In genomic region chr9:41697160-41697559, GRCm38 (mm10) we compare ENCODE assay signal across 19 mouse cellular contexts.
A peak's percentile ranks its signal among the peaks of the same experiment; 100 is the strongest.
DNase-seq lines count a peak whose midpoint lies in the region; ATAC-seq lines count a peak whose summit lies in the region.
"Had no signal": no experiment of that assay in that cellular context is flagged by ENCODE, and none has a peak within 500 bp of the region (broad histone marks: within the 10 kb centered on the region; RNA-seq: fewer than 3 reads in every experiment).

No protein-coding gene starts in this region.

- H3K27me3 ChIP-seq in embryonic facial prominence, embryonic 12.5 days, result no peaks in the 10 kb centered on the region
- H3K27me3 ChIP-seq in forebrain, embryonic 15.5 days, result no peaks in the 10 kb centered on the region
- no peaks in the 10 kb centered on the region for H3K27me3 ChIP-seq in hindbrain, embryonic 16.5 days (replicated peaks; ENCODE audit: control insufficient read depth, insufficient read depth, low read length)
- no peaks in the 10 kb centered on the region for H3K27me3 ChIP-seq in midbrain, embryonic 15.5 days (replicated peaks)
- H3K27me3 ChIP-seq: heart, embryonic 13.5 days; limb, embryonic 12.5 days; stomach, embryonic 15.5 days had no signal

- peak overlapping the region; percentile 79 for H3K27ac ChIP-seq in embryonic facial prominence, embryonic 12.5 days
- H3K27ac ChIP-seq in forebrain, embryonic 15.5 days (replicated peaks), result peak overlapping the region; percentile 93
- H3K27ac ChIP-seq in hindbrain, embryonic 16.5 days (ENCODE audit: low read depth, low read length), result peak overlapping the region; percentile 74
- H3K27ac ChIP-seq in midbrain, embryonic 15.5 days, result peak overlapping the region; percentile 74
- H3K27ac ChIP-seq: heart, embryonic 13.5 days; liver, embryonic 14.5 days; stomach, embryonic 15.5 days had no signal

- H3K36me3 ChIP-seq in embryonic facial prominence, embryonic 12.5 days, result no peaks in the 10 kb centered on the region
- no peaks in the 10 kb centered on the region for H3K36me3 ChIP-seq in forebrain, embryonic 15.5 days
- no peaks in the 10 kb centered on the region for H3K36me3 ChIP-seq in hindbrain, embryonic 16.5 days (ENCODE audit: control insufficient read depth, insufficient read depth, low read length)
- H3K36me3 ChIP-seq in midbrain, embryonic 15.5 days (replicated peaks), result no peaks in the 10 kb centered on the region
- H3K36me3 ChIP-seq: G1E; heart, embryonic 13.5 days; limb, embryonic 12.5 days; stomach, embryonic 15.5 days had no signal

- no peaks in the 10 kb centered on the region for H3K9me3 ChIP-seq in embryonic facial prominence, embryonic 12.5 days
- no peaks in the 10 kb centered on the region for H3K9me3 ChIP-seq in forebrain, embryonic 15.5 days
- no peaks in the 10 kb centered on the region for H3K9me3 ChIP-seq in hindbrain, embryonic 16.5 days (ENCODE audit: control insufficient read depth, low read length)
- no peaks in the 10 kb centered on the region for H3K9me3 ChIP-seq in midbrain, embryonic 15.5 days
- H3K9me3 ChIP-seq: heart, embryonic 13.5 days; limb, embryonic 12.5 days; stomach, embryonic 15.5 days had no signal

- no peak overlapping the region for H3K4me2 ChIP-seq in embryonic facial prominence, embryonic 12.5 days (replicated peaks)
- H3K4me2 ChIP-seq in forebrain, embryonic 15.5 days (replicated peaks), result no peak overlapping the region
- no peak overlapping the region for H3K4me2 ChIP-seq in hindbrain, embryonic 16.5 days (ENCODE audit: low read length)
- no peak overlapping the region for H3K4me2 ChIP-seq in midbrain, embryonic 15.5 days
- H3K4me2 ChIP-seq: heart, embryonic 13.5 days; limb, embryonic 12.5 days; stomach, embryonic 15.5 days had no signal

- ATAC-seq in embryonic facial prominence, embryonic 12.5 days (ENCODE audit: insufficient number of reproducible peaks, insufficient read depth, low FRiP score, low TSS enrichment), result no peak
- ATAC-seq in forebrain, embryonic 15.5 days (replicated peaks), result peak; percentile 42
- ATAC-seq in hindbrain, embryonic 16.5 days, result peak; percentile 62
- peak; percentile 57 for ATAC-seq in midbrain, embryonic 15.5 days (replicated peaks)
- no peak for ATAC-seq in frontal cortex, adult (ENCODE audit: low TSS enrichment)

- no peak overlapping the region for H3K9ac ChIP-seq in embryonic facial prominence, embryonic 12.5 days
- H3K9ac ChIP-seq in forebrain, embryonic 15.5 days (replicated peaks), result 0 out of 2 replicates have a peak overlapping the region, but pooled peaks have one; percentile 15
- no peak overlapping the region for H3K9ac ChIP-seq in hindbrain, embryonic 16.5 days (ENCODE audit: low read depth, low read length)
- no peak overlapping the region for H3K9ac ChIP-seq in midbrain, embryonic 15.5 days
- H3K9ac ChIP-seq: heart, embryonic 13.5 days; limb, embryonic 12.5 days; liver, embryonic 14.5 days; stomach, embryonic 15.5 days had no signal

- DNase-seq in cerebellum, postnatal 4 days (ENCODE audit: low spot score in 2 of 2), result no peak
- no peak for DNase-seq in gastrocnemius, postnatal 25 days
- no peak for DNase-seq in adrenal gland, adult (ENCODE audit: inconsistent age in 2 of 2, low spot score in 1 of 2)
- DNase-seq: adrenal gland, postnatal 36 days; cerebellum, postnatal 25 days; heart, postnatal 4 days; kidney, adult 11 months; kidney, postnatal 36 days; lung, postnatal 14 days had no signal

- no peak overlapping the region for H3K4me3 ChIP-seq in embryonic facial prominence, embryonic 12.5 days
- no peak overlapping the region for H3K4me3 ChIP-seq in forebrain, embryonic 15.5 days
- no peak overlapping the region for H3K4me3 ChIP-seq in hindbrain, embryonic 16.5 days (ENCODE audit: low read length)
- no peak overlapping the region for H3K4me3 ChIP-seq in midbrain, embryonic 15.5 days
- H3K4me3 ChIP-seq: heart, embryonic 13.5 days; limb, embryonic 12.5 days; stomach, embryonic 15.5 days had no signal

- peaks cover 28% of the 10 kb centered on the region for H3K4me1 ChIP-seq in embryonic facial prominence, embryonic 12.5 days
- peaks cover 63% of the 10 kb centered on the region for H3K4me1 ChIP-seq in forebrain, embryonic 15.5 days
- H3K4me1 ChIP-seq in hindbrain, embryonic 16.5 days (ENCODE audit: control insufficient read depth, insufficient read depth, low read depth, low read length), result peaks cover 15% of the 10 kb centered on the region
- H3K4me1 ChIP-seq in midbrain, embryonic 15.5 days, result peaks cover 22% of the 10 kb centered on the region
- H3K4me1 ChIP-seq: stomach, embryonic 15.5 days had no signal

Comparison
In these comparisons a context has a peak if more than half of its experiments do, and no peak if none do; other contexts are left out.
1. ATAC-seq: peak in forebrain, embryonic 15.5 days (single experiment), hindbrain, embryonic 16.5 days (single experiment) and midbrain, embryonic 15.5 days (single experiment); none in embryonic facial prominence, embryonic 12.5 days (single experiment) and frontal cortex, adult (single experiment).
2. Peak in every context shown above with its lines, with median percentiles within 50 percentile points of each other: H3K27ac ChIP-seq.